24 mouse cellular contexts compared by ENCODE assay signal in the genomic region with DNA sequence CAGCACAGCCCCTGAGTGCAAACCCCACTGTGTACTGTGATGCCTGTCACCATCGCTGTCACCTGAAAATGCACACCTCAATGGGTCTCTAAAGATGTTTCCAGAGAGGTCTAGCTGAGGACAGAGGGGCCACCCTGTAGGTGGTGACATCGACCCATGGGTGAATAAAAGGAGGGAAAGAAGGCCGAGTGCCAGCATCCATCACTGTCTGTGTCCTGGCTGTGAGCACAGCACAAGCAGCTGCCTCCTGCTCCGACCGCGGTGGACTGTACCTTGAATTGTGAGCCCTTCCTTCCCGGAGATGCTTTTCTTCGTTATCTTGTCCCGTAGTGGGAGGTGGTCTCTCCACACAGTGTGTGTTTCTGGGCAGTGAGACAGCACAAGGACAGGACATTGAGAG.
"Had no signal": no experiment of that assay in that cellular context is flagged by ENCODE, and none has a peak within 500 bp of the region (broad histone marks: within the 10 kb centered on the region; RNA-seq: fewer than 3 reads in every experiment).

No protein-coding gene starts in this region.

- H3K36me3 ChIP-seq: liver, embryonic 15.5 days; lung, embryonic 15.5 days; midbrain, embryonic 15.5 days had no signal

- H3K4me3 ChIP-seq: kidney, embryonic 15.5 days; left cerebral cortex, adult 2 months; limb, embryonic 10.5 days; limb, embryonic 13.5 days; liver, embryonic 12.5 days; liver, embryonic 15.5 days; lung, embryonic 15.5 days; midbrain, embryonic 12.5 days; midbrain, embryonic 15.5 days; neural tube, embryonic 12.5 days; neural tube, embryonic 15.5 days had no signal

- H3K9me3 ChIP-seq: kidney, embryonic 15.5 days; limb, embryonic 10.5 days; limb, embryonic 13.5 days; liver, embryonic 12.5 days; liver, embryonic 15.5 days; lung, embryonic 15.5 days; midbrain, embryonic 12.5 days; midbrain, embryonic 15.5 days; neural tube, embryonic 12.5 days; neural tube, embryonic 15.5 days had no signal

- DNase-seq: kidney, adult 8-10 months; kidney, postnatal 10 days; kidney, postnatal 36 days; layer of hippocampus, postnatal 36 days; liver; lung, adult 18-20 months; lung, postnatal 10 days; lung, postnatal 36 days; right cerebral cortex, adult 18-20 months; right cerebral cortex, postnatal 14 days; right cerebral cortex, postnatal 4 days; thymus, adult 18-20 months; thymus, postnatal 36 days had no signal

- H3K27me3 ChIP-seq: kidney, embryonic 15.5 days; limb, embryonic 13.5 days; liver, embryonic 12.5 days; liver, embryonic 15.5 days; lung, embryonic 15.5 days; midbrain, embryonic 12.5 days; midbrain, embryonic 15.5 days; neural tube, embryonic 12.5 days; neural tube, embryonic 15.5 days had no signal

- H3K4me1 ChIP-seq: limb, embryonic 10.5 days; limb, embryonic 13.5 days; liver, embryonic 12.5 days; liver, embryonic 15.5 days; lung, embryonic 15.5 days; midbrain, embryonic 12.5 days; midbrain, embryonic 15.5 days; neural tube, embryonic 12.5 days had no signal

- ATAC-seq: liver, embryonic 12.5 days; midbrain, embryonic 15.5 days had no signal
